Comparison of ENCODE assay signal across 10 mouse cellular contexts in genomic region chr4:131409805-131410204, GRCm38 (mm10).
DNase-seq lines count a peak whose midpoint lies in the region; ATAC-seq and TF ChIP-seq lines count a peak whose summit lies in the region.
"Had no signal": no experiment of that assay in that cellular context is flagged by ENCODE, and none has a peak within 500 bp of the region (broad histone marks: within the 10 kb centered on the region; RNA-seq: fewer than 3 reads in every experiment).

No protein-coding gene starts in this region.

- H3K4me1 ChIP-seq in ES-E14 (ENCODE audit: control insufficient read depth in 2 of 2, insufficient read depth in 2 of 2, low read length in 2 of 2, poor library complexity in 1 of 2) = no peaks in the 10 kb centered on the region
- peaks cover 38% of the 10 kb centered on the region for H3K4me1 ChIP-seq in embryonic facial prominence, embryonic 10.5 days
- peaks cover 30% of the 10 kb centered on the region for H3K4me1 ChIP-seq in neural tube, embryonic 12.5 days

- intact Hi-C loops in heart, postnatal 14 days (cut with DNase I) = loop anchor here (10.0 kb wide), 1 partner anchor 425 kb away; the partner anchor contains the start of gene Ptpru

- WGBS in embryonic facial prominence, embryonic 10.5 days = 30% methylated on average over 3 of the region's 3 CpGs
- 26% methylated on average over 3 of the region's 3 CpGs for WGBS in neural tube, embryonic 12.5 days

- no peak overlapping the region for H3K4me2 ChIP-seq in neural tube, embryonic 12.5 days (replicated peaks)
- H3K4me2 ChIP-seq: embryonic facial prominence, embryonic 15.5 days had no signal

- no peak overlapping the region for H3K9ac ChIP-seq in ES-E14 (ENCODE audit: insufficient read depth, low read depth, low read length, poor library complexity, severe bottlenecking)
- no peak overlapping the region for H3K9ac ChIP-seq in neural tube, embryonic 12.5 days
- H3K9ac ChIP-seq: embryonic facial prominence, embryonic 15.5 days had no signal

- 0 out of 2 replicates have a peak, but pooled peaks have one; percentile 17 for ATAC-seq in neural tube, embryonic 12.5 days (ENCODE audit: low FRiP score, low read depth)

- H3K9me3 ChIP-seq in ES-E14 (ENCODE audit: control insufficient read depth, insufficient read depth, low read depth, low read length) = no peaks in the 10 kb centered on the region
- H3K9me3 ChIP-seq in embryonic facial prominence, embryonic 10.5 days = no peaks in the 10 kb centered on the region
- H3K9me3 ChIP-seq in neural tube, embryonic 12.5 days = no peaks in the 10 kb centered on the region
- H3K9me3 ChIP-seq: embryonic facial prominence, embryonic 15.5 days had no signal

- in situ Hi-C loops in ES-E14 (cut with MboI; ENCODE audit: low sequenced_read_pairs in 2 of 2, unreplicated experiment in 2 of 2) = no loop called here

- no peak overlapping the region for H3K4me3 ChIP-seq in ES-E14 (ENCODE audit: insufficient read depth in 1 of 2, low read depth in 1 of 2, low read length in 2 of 2, poor library complexity in 1 of 2, severe bottlenecking in 1 of 2)
- no peak overlapping the region for H3K4me3 ChIP-seq in embryonic facial prominence, embryonic 10.5 days
- H3K4me3 ChIP-seq in neural tube, embryonic 12.5 days = no peak overlapping the region
- H3K4me3 ChIP-seq: embryonic facial prominence, embryonic 15.5 days had no signal

- H3K27ac ChIP-seq in ES-E14 (ENCODE audit: insufficient read depth, low read depth, low read length, poor library complexity, severe bottlenecking) = no peak overlapping the region
- no peak overlapping the region for H3K27ac ChIP-seq in embryonic facial prominence, embryonic 10.5 days (replicated peaks)
- no peak overlapping the region for H3K27ac ChIP-seq in neural tube, embryonic 12.5 days
- H3K27ac ChIP-seq: embryonic facial prominence, embryonic 15.5 days; macrophage had no signal

- H3K36me3 ChIP-seq in ES-E14 (ENCODE audit: control insufficient read depth, insufficient read depth, low read length, poor library complexity, severe bottlenecking) = no peaks in the 10 kb centered on the region
- no peaks in the 10 kb centered on the region for H3K36me3 ChIP-seq in embryonic facial prominence, embryonic 10.5 days (replicated peaks)
- H3K36me3 ChIP-seq in neural tube, embryonic 12.5 days = no peaks in the 10 kb centered on the region
- H3K36me3 ChIP-seq: embryonic facial prominence, embryonic 15.5 days had no signal

- DNase-seq in heart, postnatal 14 days = peak; percentile 50 to 73
- DNase-seq in heart, adult 11 months = no peak
- peak; percentile 7 for DNase-seq in 3T3-L1 (ENCODE audit: low read depth, low spot score)
- peak; percentile 51 for DNase-seq in ES-E14 (ENCODE audit: low read depth, low spot score)
- DNase-seq in embryonic facial prominence, embryonic 10.5 days (ENCODE audit: low spot score) = peak; percentile 79
- peak; percentile 53 for DNase-seq in kidney, postnatal 14 days
- no peak for DNase-seq in adipocyte (ENCODE audit: low spot score)

- H3K27me3 ChIP-seq in embryonic facial prominence, embryonic 10.5 days (replicated peaks; ENCODE audit: low read depth, poor library complexity, severe bottlenecking) = peaks cover 50% of the 10 kb centered on the region
- H3K27me3 ChIP-seq in neural tube, embryonic 12.5 days (replicated peaks) = 0 out of 2 replicates have a peak, but pooled peaks cover 5% of the 10 kb centered on the region

TF ChIP-seq in ES-E14, 5 proteins besides CTCF, POLR2A, EP300 and RAD21:
- TF ChIP-seq ZC3H11A (IDR thresholded peaks at IDR 0.05; ENCODE audit: borderline replicate concordance, low read depth, low read length) = no peak
- TF ChIP-seq CHD2 (IDR thresholded peaks at IDR 0.05; ENCODE audit: low read depth, low read length) = no peak
- TF ChIP-seq ZNF384 (IDR thresholded peaks at IDR 0.05; ENCODE audit: low read depth, low read length) = no peak
TF ChIP-seq in ES-E14: peak in this region for 0.

Comparison
In these comparisons a context has a peak if more than half of its experiments do, and no peak if none do; other contexts are left out.
1. DNase-seq: peak in heart, postnatal 14 days (2 of 2), 3T3-L1 (single experiment), ES-E14 (single experiment), embryonic facial prominence, embryonic 10.5 days (single experiment) and kidney, postnatal 14 days (single experiment); none in heart, adult 11 months (single experiment) and adipocyte (single experiment).